Mouse (Mus musculus): ENCODE measurements around the gene Ttll2.
A peak's percentile ranks its signal among the peaks of the same experiment; 100 is the strongest.
"Not testable (repeated sequence)": the region's sequence is repeated elsewhere in the genome, so short reads cannot be mapped to it uniquely, and the experiment has no call there.

The Ttll2 gene

GRCm38 (mm10) chr17:7360749-7361465, 8.4 kb upstream of the Ttll2 start:
- DNase-seq: peak; percentile 61

- not testable (repeated sequence) for DNase-seq
Observed at GRCm38 (mm10) chr17:7359806-7360205, 7.3 kb upstream of the Ttll2 start.

- DNase-seq: peak; percentile 3
Observed at GRCm38 (mm10) chr17:7348765-7349164, 3.7 kb downstream of the Ttll2 start.

GRCm38 (mm10) chr17:7337381-7337780, 15.1 kb downstream of the Ttll2 start:
- not testable (repeated sequence) for DNase-seq

GRCm38 (mm10) chr17:7332745-7333144, 19.8 kb downstream of the Ttll2 start:
- not testable (repeated sequence) for DNase-seq

GRCm38 (mm10) chr17:7326415-7326814, 26.1 kb downstream of the Ttll2 start:
- DNase-seq: not testable (repeated sequence)

- DNase-seq: not testable (repeated sequence)
Observed at GRCm38 (mm10) chr17:7324346-7324745, 28.1 kb downstream of the Ttll2 start, which contains the start of gene Tcp10a. Gene Tcp10a (plus strand): TSS chr17:7324646.

- DNase-seq: not testable (repeated sequence)
Observed at GRCm38 (mm10) chr17:7319789-7320188, 32.7 kb downstream of the Ttll2 start.

- not testable (repeated sequence) for DNase-seq
Observed at GRCm38 (mm10) chr17:7315693-7316382, 36.7 kb downstream of the Ttll2 start.

GRCm38 (mm10) chr17:7306278-7307196, 46.0 kb downstream of the Ttll2 start:
- peak; percentile 17 for DNase-seq
